Mouse (Mus musculus): ENCODE data around the gene Gm5148. TPM values are rescaled to one million over a fixed set of nuclear protein-coding genes. Genes with fewer than 3 reads are reported as not detected.

The Gm5148 gene
- total and polyA plus RNA-seq, 3 experiments, result 1.0 to 147 TPM; not detected in 1

DNA sequence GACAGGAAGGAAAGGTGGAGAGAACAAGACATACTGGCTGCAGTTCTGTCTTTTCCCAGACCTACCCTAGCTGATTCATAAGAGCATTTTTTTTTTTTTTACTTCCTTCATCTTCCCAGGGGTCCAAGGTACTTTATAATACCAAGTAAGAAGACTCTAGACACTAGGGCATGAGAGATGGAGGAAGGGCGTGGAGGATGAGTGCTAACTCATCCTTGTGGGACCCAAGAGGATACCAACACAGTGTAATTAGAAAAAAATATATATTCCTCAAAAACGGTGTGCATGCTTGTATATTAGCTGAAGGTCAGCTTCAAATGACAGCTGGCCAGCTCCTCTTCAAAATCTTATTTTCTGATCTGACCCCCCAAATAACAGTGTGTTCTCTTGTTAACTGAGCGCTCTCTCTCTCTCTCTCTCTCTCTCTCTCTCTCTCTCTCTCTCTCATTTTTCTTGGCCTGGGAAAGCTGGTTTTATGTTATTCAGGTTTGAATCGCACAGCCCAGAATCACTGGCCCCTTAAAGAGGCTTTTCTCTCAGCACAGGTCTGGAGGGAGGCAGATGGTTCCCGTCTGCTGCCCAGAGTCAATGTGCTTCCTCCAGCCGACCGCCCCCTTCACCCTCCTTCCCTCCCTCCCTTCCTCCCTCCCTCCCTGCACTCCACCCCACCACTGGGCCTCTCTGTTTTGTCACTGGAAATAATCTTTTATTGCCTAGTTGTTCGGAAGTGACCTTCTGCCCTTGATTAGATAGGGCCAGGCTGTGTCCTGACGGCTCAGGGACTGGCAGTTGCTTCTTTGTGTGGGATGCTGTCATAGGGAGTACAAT is 57.8 kb downstream of the Gm5148 start:
- H3K36me3 ChIP-seq (ENCODE audit: control insufficient read depth in 1 of 2, insufficient read depth in 2 of 2, low read length in 2 of 2), result peaks cover 0 to 34% of the 10 kb centered on the region in 2 experiments; a peak in 2 of 4 replicates
- H3K4me1 ChIP-seq (ENCODE audit: control insufficient read depth in 1 of 2, insufficient read depth in 2 of 2, low read length in 2 of 2), result peaks cover 14 to 26% of the 10 kb centered on the region in 2 experiments
- H3K27ac ChIP-seq (ENCODE audit: control insufficient read depth, low read depth, low read length), result peak overlapping the region; percentile 3; the same call in 1 of the 2 replicates
- H3K4me3 ChIP-seq (ENCODE audit: control insufficient read depth in 1 of 2, insufficient read depth in 1 of 2, low read depth in 2 of 2, low read length in 2 of 2), result peak overlapping the region in 1 of 2 experiments; percentile 37; a peak in 1 of 4 replicates
- no peaks in the 10 kb centered on the region for H3K9me3 ChIP-seq (replicated peaks; ENCODE audit: insufficient read depth, low read length)
- H3K27me3 ChIP-seq (ENCODE audit: control insufficient read depth in 1 of 2, insufficient read depth in 2 of 2, low read length in 2 of 2), result no peaks in the 10 kb centered on the region
- DNase-seq (ENCODE audit: low read depth, low spot score), result peak; percentile 59
- H3K79me2 ChIP-seq (ENCODE audit: control insufficient read depth, insufficient read depth, low read length, poor library complexity), result peaks cover 23% of the 10 kb centered on the region
- H3K9ac ChIP-seq (ENCODE audit: control insufficient read depth, low read depth, low read length, poor library complexity, severe bottlenecking), result 0 out of 2 replicates have a peak overlapping the region, but pooled peaks have one; percentile 9
- peak; percentile 26; the same call in 1 of the 2 replicates for TF ChIP-seq RCOR1 (IDR thresholded peaks at IDR 0.05; ENCODE audit: low read depth, low read length)
- TF ChIP-seq TAL1 (IDR thresholded peaks at IDR 0.05; ENCODE audit: low read length), result peak; percentile 36; the same call in 1 of the 2 replicates
- TF ChIP-seq GATA1 (IDR thresholded peaks at IDR 0.05; ENCODE audit: low read depth, low read length), result peak; percentile 48; the same call in 1 of the 2 replicates
- TF ChIP-seq SIN3A (IDR thresholded peaks at IDR 0.05; ENCODE audit: low read length), result peak; percentile 48; the same call in 1 of the 2 replicates
- peak; percentile 41 to 83; a peak in 3 of 4 replicates for TF ChIP-seq EP300 (IDR thresholded peaks at IDR 0.05; ENCODE audit: low read depth in 1 of 2, low read length in 2 of 2)
- TF ChIP-seq TBP (IDR thresholded peaks at IDR 0.05; ENCODE audit: low read depth, low read length), result no peak
- peak; percentile 17; the same call in 1 of the 2 replicates for TF ChIP-seq MYB (IDR thresholded peaks at IDR 0.05; ENCODE audit: low read depth, low read length)
- TF ChIP-seq CTCF (IDR thresholded peaks at IDR 0.05 in 2 of 3, conservative IDR thresholded peaks at IDR 0.05 in 1 of 3; ENCODE audit: control insufficient read depth in 1 of 3, insufficient read depth in 1 of 3, low read depth in 2 of 3, low read length in 3 of 3, poor library complexity in 1 of 3, severe bottlenecking in 1 of 3), result no peak
- no peak for TF ChIP-seq HCFC1 (IDR thresholded peaks at IDR 0.05; ENCODE audit: low read depth, low read length)
- no peak for TF ChIP-seq SMC3 (IDR thresholded peaks at IDR 0.05; ENCODE audit: low read depth, low read length)
- TF ChIP-seq POLR2AphosphoS2 (IDR thresholded peaks at IDR 0.05; ENCODE audit: low read length), result no peak
- 0 out of 2 replicates have a peak, but pooled peaks have one; percentile 26 for TF ChIP-seq MYC (IDR thresholded peaks at IDR 0.05; ENCODE audit: low read depth, low read length)
- TF ChIP-seq TCF12 (IDR thresholded peaks at IDR 0.05; ENCODE audit: low read depth, low read length), result peak; percentile 35; the same call in 1 of the 2 replicates
- 0 out of 2 replicates have a peak, but pooled peaks have one; percentile 25 for TF ChIP-seq MAX (IDR thresholded peaks at IDR 0.05; ENCODE audit: low read length)
- peak; percentile 20; the same call in 1 of the 2 replicates for TF ChIP-seq NELFE (IDR thresholded peaks at IDR 0.05; ENCODE audit: low read depth, low read length)
- TF ChIP-seq MAZ (IDR thresholded peaks at IDR 0.05; ENCODE audit: low read depth, low read length), result peak; percentile 92
- TF ChIP-seq ETS1 (IDR thresholded peaks at IDR 0.05; ENCODE audit: low read depth, low read length), result peak; percentile 59
- TF ChIP-seq JUND (IDR thresholded peaks at IDR 0.05; ENCODE audit: low read depth, low read length), result no peak

Other genes starting within 250 kb of the Gm5148 start
- 0.10 TPM in 1 of 2 replicates, not detected in the other for gene Spry1, start 84.5 kb downstream of the Gm5148 start, total RNA-seq (2012; rRNA removed)
- gene Spry1, start 84.5 kb downstream of the Gm5148 start, polyA plus RNA-seq (2012; ENCODE audit: insufficient read depth in 1 of 2, insufficient read length in 2 of 2, low read depth in 1 of 2, low replicate concordance in 2 of 2, missing spikeins in 1 of 2), result under 1 TPM in 1 of 2 experiments, not detected in 1; 0.31 TPM

Measured in MEL (cell line).